Mouse (Mus musculus): Measurements from ENCODE around the gene Csgalnact2. TPM values are rescaled to one million over a fixed set of nuclear protein-coding genes. Genes with fewer than 3 reads are reported as not detected.

The Csgalnact2 gene
- total and polyA plus RNA-seq, 3 experiments = 2.2 to 6.4 (median 3.0) TPM

DNA sequence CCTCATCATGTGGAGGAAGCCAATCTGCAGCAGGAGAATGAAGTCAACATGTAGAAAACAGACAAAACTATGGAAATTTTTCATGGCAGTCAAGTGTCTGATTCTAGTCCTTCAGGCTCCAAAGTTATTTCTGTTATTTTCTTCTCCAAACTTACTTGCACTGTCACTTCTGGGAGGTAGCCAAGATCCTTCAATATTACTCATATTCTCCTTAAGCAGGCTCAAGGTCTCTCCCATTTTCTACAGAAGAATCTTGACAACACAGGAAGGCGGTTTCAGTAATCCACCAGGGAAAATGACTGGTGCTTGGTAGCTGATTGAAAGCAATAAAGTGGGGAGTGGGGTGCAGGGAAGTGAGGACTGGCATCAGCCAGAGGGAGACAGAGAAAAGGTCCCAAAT lies 16.2 kb downstream of the Csgalnact2 start:
- no peaks in the 10 kb centered on the region for H3K9me3 ChIP-seq (replicated peaks; ENCODE audit: low read length)
- H3K9ac ChIP-seq (ENCODE audit: insufficient read depth, low read depth) = no peak overlapping the region
- H3K27ac ChIP-seq (ENCODE audit: insufficient read depth, low read depth) = no peak overlapping the region
- peaks cover 2 to 13% of the 10 kb centered on the region in 2 experiments for H3K36me3 ChIP-seq (replicated peaks in 1 of 2; ENCODE audit: control insufficient read depth in 1 of 2, insufficient read depth in 1 of 2, low read length in 1 of 2)
- no peaks in the 10 kb centered on the region for H3K27me3 ChIP-seq (replicated peaks)
- no peaks in the 10 kb centered on the region for H3K79me2 ChIP-seq (replicated peaks; ENCODE audit: control insufficient read depth, extremely low read depth, insufficient read depth, poor library complexity, severe bottlenecking)
- dilution Hi-C loops (cut with MboI; ENCODE audit: extremely low pct_ligation_motif_present, extremely low pct_unique_long_range_greater_than_20kb, low sequenced_read_pairs) = no loop called here
- in situ Hi-C loops (cut with MboI; ENCODE audit: low pct_ligation_motif_present, low pct_unique_long_range_greater_than_20kb, low sequenced_read_pairs) = no loop called here
- DNase-seq (ENCODE audit: extremely low read depth) = no peak
- H3K4me2 ChIP-seq (ENCODE audit: insufficient read depth, low read depth, poor library complexity, severe bottlenecking) = no peak overlapping the region
- TF ChIP-seq ZNF384 (IDR thresholded peaks at IDR 0.05; ENCODE audit: low read depth, low read length) (no peak), MXI1 (IDR thresholded peaks at IDR 0.05; ENCODE audit: low read depth, low read length) (no peak)
- no peak overlapping the region for H3K4me3 ChIP-seq (replicated peaks in 1 of 3; ENCODE audit: low read depth in 2 of 3, low read length in 2 of 3, poor library complexity in 1 of 3)
- no peaks in the 10 kb centered on the region for H3K4me1 ChIP-seq (ENCODE audit: control insufficient read depth in 1 of 2, insufficient read depth in 2 of 2)

DNA sequence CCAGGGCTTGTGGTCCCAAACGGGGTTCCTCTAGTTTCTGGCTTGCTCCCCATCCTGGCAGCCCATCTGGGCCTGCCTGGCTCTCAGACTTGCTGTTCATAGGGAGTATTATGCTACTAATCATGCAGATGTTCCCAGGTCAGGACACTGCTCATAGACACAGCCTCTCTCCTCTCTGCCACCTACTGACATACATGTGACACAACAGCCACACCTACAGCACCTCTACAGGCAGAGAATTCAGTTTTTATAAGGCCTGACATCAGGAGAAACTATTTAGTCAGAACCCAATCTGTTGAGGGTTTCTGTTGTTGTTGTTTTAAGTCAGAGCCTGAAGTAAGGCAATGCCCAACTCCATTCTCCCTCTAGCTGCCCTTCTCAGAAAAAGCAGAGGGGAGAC lies 27.1 kb downstream of the Csgalnact2 start:
- H3K36me3 ChIP-seq (replicated peaks in 1 of 2; ENCODE audit: control insufficient read depth in 1 of 2, insufficient read depth in 1 of 2, low read length in 1 of 2) = peaks cover 2 to 16% of the 10 kb centered on the region in 2 experiments
- dilution Hi-C loops (cut with MboI; ENCODE audit: extremely low pct_ligation_motif_present, extremely low pct_unique_long_range_greater_than_20kb, low sequenced_read_pairs) = no loop called here

DNA sequence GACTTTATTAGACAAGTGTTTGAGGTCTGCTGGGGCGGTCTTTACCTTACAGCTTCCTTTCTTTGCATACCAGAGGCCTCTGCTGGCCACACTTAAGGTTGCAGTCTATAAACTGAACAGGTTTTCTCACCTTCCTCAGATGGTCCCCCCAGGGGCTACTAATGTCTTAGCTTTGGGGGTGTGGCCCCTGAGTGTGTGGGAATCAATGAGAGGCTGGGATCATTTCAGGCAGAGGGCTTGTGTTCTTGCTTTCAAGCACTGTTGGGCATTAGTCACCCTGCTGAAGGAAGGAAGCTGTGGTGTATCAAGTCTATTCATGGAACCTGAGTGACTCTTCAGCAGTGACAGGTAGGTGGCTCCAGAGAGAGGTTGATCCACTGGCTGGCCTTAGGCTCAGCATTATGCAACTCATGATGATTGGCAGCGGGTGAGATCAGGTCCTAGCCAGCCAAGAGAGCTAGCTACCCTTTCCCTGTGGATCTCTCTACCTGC lies 39.6 kb downstream of the Csgalnact2 start:
- Histone ChIP-seq H3K79me2 (replicated peaks; ENCODE audit: control insufficient read depth, extremely low read depth, insufficient read depth, poor library complexity, severe bottlenecking) (no peaks in the 10 kb centered on the region), H3K9ac (ENCODE audit: insufficient read depth, low read depth) (no peak overlapping the region), H3K4me2 (ENCODE audit: insufficient read depth, low read depth, poor library complexity, severe bottlenecking) (no peak overlapping the region), H3K27me3 (replicated peaks) (peaks cover 36% of the 10 kb centered on the region), H3K4me1 (ENCODE audit: control insufficient read depth in 1 of 2, insufficient read depth in 2 of 2) (no peaks in the 10 kb centered on the region), H3K36me3 (replicated peaks in 1 of 2; ENCODE audit: control insufficient read depth in 1 of 2, insufficient read depth in 1 of 2, low read length in 1 of 2) (no peaks in the 10 kb centered on the region), H3K9me3 (replicated peaks; ENCODE audit: low read length) (peaks cover 5% of the 10 kb centered on the region), H3K4me3 (replicated peaks in 1 of 3; ENCODE audit: low read depth in 2 of 3, low read length in 2 of 3, poor library complexity in 1 of 3) (no peak overlapping the region), H3K27ac (ENCODE audit: insufficient read depth, low read depth) (no peak overlapping the region)
- DNase-seq (ENCODE audit: extremely low read depth) = peak; percentile 22
- in situ Hi-C loops (cut with MboI; ENCODE audit: low pct_ligation_motif_present, low pct_unique_long_range_greater_than_20kb, low sequenced_read_pairs) (no loop called here), dilution Hi-C loops (cut with MboI; ENCODE audit: extremely low pct_ligation_motif_present, extremely low pct_unique_long_range_greater_than_20kb, low sequenced_read_pairs) (no loop called here)
- TF ChIP-seq SMC3 (IDR thresholded peaks at IDR 0.05; ENCODE audit: low read depth, low read length) (peak; percentile 47), USF2 (conservative IDR thresholded peaks at IDR 0.05; ENCODE audit: low read depth, low read length) (no peak), TCF12 (IDR thresholded peaks at IDR 0.05; ENCODE audit: low read depth, low read length) (no peak), MXI1 (IDR thresholded peaks at IDR 0.05; ENCODE audit: low read depth, low read length) (no peak), JUND (conservative IDR thresholded peaks at IDR 0.05; ENCODE audit: low read depth, low read length) (no peak), CTCF (conservative IDR thresholded peaks at IDR 0.05 in 1 of 2, IDR thresholded peaks at IDR 0.05 in 1 of 2; ENCODE audit: low read depth in 2 of 2, low read length in 2 of 2) (peak in 1 of 2 experiments; percentile 68; a peak in 2 of 4 replicates), CHD2 (IDR thresholded peaks at IDR 0.05; ENCODE audit: low read length) (no peak), POLR2A (IDR thresholded peaks at IDR 0.05; ENCODE audit: low read depth, low read length) (no peak), ZNF384 (IDR thresholded peaks at IDR 0.05; ENCODE audit: low read depth, low read length) (no peak), RAD21 (IDR thresholded peaks at IDR 0.05; ENCODE audit: low read depth, low read length) (peak; percentile 59), KAT2A (IDR thresholded peaks at IDR 0.05; ENCODE audit: insufficient replicate concordance, low read length) (no peak), RCOR1 (conservative IDR thresholded peaks at IDR 0.05; ENCODE audit: low read depth, low read length) (no peak), POLR2AphosphoS2 (IDR thresholded peaks at IDR 0.05; ENCODE audit: low read depth, low read length) (no peak), UBTF (IDR thresholded peaks at IDR 0.05; ENCODE audit: low read depth, low read length) (no peak), TBP (conservative IDR thresholded peaks at IDR 0.05; ENCODE audit: low read depth, low read length) (no peak), GABPA (IDR thresholded peaks at IDR 0.05; ENCODE audit: insufficient replicate concordance, low read depth, low read length) (no peak), MAFK (IDR thresholded peaks at IDR 0.05; ENCODE audit: insufficient replicate concordance, low read length) (no peak)

More for the DNA sequence above, 27.1 kb downstream of the Csgalnact2 start:
- H3K27ac ChIP-seq (ENCODE audit: insufficient read depth, low read depth) = no peak overlapping the region
- no peaks in the 10 kb centered on the region for H3K4me1 ChIP-seq (ENCODE audit: control insufficient read depth in 1 of 2, insufficient read depth in 2 of 2)
- H3K79me2 ChIP-seq (replicated peaks; ENCODE audit: control insufficient read depth, extremely low read depth, insufficient read depth, poor library complexity, severe bottlenecking) = no peaks in the 10 kb centered on the region
- DNase-seq (ENCODE audit: extremely low read depth) = peak; percentile 5
- no peak overlapping the region for H3K4me3 ChIP-seq (replicated peaks in 1 of 3; ENCODE audit: low read depth in 2 of 3, low read length in 2 of 3, poor library complexity in 1 of 3)
- in situ Hi-C loops (cut with MboI; ENCODE audit: low pct_ligation_motif_present, low pct_unique_long_range_greater_than_20kb, low sequenced_read_pairs) = no loop called here
- H3K9ac ChIP-seq (ENCODE audit: insufficient read depth, low read depth) = no peak overlapping the region
- H3K27me3 ChIP-seq (replicated peaks) = no peaks in the 10 kb centered on the region
- no peaks in the 10 kb centered on the region for H3K9me3 ChIP-seq (replicated peaks; ENCODE audit: low read length)
- TF ChIP-seq BHLHE40 (IDR thresholded peaks at IDR 0.05; ENCODE audit: low read depth, low read length) (no peak), ETS1 (conservative IDR thresholded peaks at IDR 0.05; ENCODE audit: low read depth, low read length) (no peak), SIN3A (IDR thresholded peaks at IDR 0.05; ENCODE audit: low read length) (no peak), E2F4 (IDR thresholded peaks at IDR 0.05; ENCODE audit: insufficient replicate concordance, low read depth, low read length) (no peak), ZMIZ1 (IDR thresholded peaks at IDR 0.05; ENCODE audit: low read depth, low read length) (no peak), CTCF (conservative IDR thresholded peaks at IDR 0.05 in 1 of 2, IDR thresholded peaks at IDR 0.05 in 1 of 2; ENCODE audit: low read depth in 2 of 2, low read length in 2 of 2) (peak; percentile 6 to 60; a peak in 2 of 4 replicates)
- no peak overlapping the region for H3K4me2 ChIP-seq (ENCODE audit: insufficient read depth, low read depth, poor library complexity, severe bottlenecking)
